Mouse (Mus musculus): Measurements from ENCODE around the gene Snd1. TPM values are rescaled to one million over a fixed set of nuclear protein-coding genes. Genes with fewer than 3 reads are reported as not detected.

Snd1 gene
- polyA plus RNA-seq, 1 experiment: 82.6 TPM

DNA sequence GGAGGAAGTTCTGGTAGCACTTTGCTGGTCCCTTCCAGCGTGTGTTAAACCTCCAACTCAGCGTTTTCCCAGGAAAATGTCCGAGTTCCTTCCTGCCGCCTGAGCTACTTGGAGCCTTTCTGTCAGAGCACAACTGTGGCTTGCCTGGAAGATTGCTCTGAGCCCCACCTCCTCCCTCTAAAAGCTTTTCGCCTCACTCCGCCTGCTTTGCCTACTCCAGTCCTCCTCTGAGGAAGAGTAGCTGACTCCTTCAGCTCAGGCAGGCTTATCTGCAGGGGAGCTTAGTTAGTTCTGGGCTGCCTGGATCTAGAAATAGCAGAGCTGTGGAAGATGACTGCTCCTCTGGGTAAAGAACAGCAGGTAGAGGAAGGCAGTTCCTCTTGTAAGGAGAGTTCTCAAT lies 80.1 kb downstream of the Snd1 start:
- TF ChIP-seq GATA1 (IDR thresholded peaks at IDR 0.05; ENCODE audit: low read length): no peak

DNA sequence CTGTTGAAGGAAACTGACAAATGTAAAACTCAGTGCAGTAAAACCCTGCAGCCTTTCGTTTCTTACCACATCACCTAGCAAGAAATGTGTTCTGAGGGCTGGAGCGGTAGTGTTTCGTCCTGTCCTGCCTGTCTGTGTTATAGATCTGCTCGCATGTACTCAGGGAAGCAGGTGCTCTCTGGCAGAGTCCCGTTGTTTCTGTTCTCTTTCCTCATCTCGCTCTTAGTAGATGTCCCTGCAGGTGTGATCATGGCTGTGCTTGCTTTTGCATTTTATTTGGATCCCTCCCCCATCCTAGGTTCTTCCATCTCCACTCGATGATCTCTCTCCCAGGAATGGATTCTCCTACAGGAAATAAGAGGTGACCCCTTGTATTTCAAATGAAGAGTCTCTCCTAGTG lies 80.5 kb downstream of the Snd1 start:
- no peak for TF ChIP-seq GATA1 (IDR thresholded peaks at IDR 0.05; ENCODE audit: low read length)

DNA sequence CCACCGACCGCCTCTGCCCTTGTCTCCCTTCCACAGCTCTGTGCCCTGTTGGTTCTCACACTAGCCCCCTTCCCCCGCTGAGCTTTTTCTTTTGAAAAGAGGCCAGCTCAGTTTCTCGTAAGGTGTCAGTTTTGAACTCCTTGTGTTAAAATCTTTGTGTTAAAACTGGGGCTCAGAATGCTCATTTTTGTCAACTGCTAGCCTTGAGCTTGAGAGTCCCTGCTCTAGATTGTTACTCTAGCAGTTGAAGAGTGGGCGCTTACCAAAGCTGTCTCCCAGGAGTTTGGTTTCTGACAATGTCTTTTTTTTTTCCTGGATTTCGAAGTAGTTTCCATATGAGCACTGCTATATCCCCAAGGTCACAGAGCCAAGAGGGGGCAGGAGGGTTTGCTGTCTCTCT lies 82.8 kb downstream of the Snd1 start:
- no peak for TF ChIP-seq GATA1 (IDR thresholded peaks at IDR 0.05; ENCODE audit: low read length)

DNA sequence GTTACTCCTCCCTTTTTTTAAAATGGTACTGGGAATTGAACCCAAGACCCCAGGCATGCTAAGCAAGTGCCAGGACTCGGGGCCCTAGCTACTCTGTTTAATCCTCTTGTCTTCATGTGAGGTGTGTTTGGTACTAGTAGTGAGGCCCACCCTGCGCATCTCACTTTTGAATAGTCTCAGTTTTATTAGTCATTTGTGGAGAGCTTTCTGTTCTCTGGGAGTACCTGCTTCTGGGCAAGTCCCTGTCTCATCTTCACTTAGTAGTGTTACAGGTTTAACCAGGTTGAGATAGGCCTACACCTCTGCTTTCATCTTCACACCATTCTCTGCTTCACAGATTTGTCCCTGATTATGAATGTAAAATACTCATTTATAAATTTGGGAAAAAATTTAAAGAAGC lies 84.5 kb downstream of the Snd1 start:
- no peak for TF ChIP-seq GATA1 (IDR thresholded peaks at IDR 0.05; ENCODE audit: low read length)

DNA sequence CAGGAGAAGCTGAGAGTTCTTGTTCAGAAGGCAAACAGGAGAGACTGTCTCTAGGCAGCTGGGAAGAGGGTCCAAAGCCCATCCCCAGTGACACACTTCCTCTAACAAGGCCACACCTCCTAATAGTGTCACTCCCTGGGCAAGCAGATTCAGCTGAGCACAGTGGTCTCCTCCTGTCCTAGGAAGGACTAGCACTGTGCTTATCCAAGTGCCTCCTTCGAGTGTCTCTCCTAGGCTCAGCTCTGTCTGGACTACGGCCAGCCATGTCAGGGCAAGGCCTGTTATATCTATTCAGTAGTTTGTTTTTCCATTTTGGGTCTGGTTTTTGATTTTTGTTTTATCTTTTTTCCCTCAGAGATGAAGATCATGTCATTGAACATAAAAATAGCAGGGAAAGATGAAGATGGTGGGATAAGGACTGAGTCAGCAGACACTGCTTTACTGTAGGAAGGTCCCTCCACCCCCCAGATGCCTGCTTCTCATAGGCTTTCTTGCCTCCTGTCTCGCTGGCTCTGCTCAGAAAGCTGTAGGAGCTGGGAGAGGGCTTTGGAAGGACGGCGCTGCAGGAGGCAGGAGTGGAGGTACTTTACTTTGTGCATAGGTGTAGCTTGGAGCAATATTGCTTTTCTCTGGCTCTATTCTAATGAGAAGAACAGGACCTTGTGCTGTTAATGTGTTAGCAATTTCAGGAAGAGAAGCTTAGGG lies 86.5 kb downstream of the Snd1 start:
- TF ChIP-seq GATA1 (IDR thresholded peaks at IDR 0.05; ENCODE audit: low read length): no peak

DNA sequence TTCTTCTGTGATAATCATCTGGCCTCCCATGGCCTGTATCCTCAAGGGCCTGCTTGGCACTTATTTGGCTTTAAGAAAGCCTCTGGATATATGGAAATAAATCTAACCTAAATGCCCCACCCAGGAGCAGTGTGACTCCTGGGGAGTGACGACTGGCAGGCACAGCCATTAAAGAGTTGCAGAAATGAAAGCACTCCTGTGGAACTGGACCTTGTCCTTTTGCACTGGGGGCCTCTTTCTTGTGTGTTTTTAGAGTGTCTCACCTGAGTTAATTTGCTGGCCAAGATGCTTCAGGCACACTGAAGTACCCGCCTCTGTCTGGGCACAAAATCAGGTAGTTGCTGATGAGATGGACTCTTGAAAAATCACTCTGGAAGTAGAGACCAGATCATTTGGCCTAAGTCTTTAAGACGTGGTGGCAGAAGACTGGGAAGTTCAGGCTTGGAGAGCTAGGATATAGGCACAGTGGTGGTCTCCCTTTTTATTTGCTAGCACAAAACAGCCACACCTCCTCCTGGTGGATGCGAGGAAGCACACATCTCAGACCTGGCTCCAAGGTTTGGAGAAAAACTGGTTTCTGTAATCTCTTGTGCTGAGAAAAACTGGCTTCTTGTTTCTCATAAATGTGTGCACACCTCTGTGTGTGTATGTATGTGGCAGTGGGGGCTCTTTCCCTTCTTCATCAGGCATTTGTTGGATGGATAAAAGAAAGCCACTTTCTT lies 87.5 kb downstream of the Snd1 start:
- no peak for TF ChIP-seq GATA1 (IDR thresholded peaks at IDR 0.05; ENCODE audit: low read length)

DNA sequence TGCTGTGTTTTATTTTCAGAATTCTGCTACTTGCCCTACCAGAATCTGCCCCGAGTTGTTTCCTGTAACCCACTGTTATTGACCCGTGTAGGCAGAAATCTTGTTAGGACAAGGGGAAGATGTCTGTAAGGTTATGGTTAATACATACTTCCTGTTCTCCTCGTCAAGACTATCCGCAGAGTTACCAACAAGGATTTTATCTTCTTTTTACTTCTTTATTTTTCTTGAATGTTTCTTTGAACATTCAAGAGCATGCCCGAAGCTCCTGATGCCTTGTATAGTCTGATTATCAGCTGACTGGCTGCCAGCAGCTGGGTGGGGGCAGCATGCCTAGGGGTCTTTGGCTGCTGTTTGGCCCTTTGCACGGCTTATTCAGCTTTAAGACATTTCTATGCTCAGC lies 93.0 kb downstream of the Snd1 start:
- no peak for TF ChIP-seq GATA1 (IDR thresholded peaks at IDR 0.05; ENCODE audit: low read length)

DNA sequence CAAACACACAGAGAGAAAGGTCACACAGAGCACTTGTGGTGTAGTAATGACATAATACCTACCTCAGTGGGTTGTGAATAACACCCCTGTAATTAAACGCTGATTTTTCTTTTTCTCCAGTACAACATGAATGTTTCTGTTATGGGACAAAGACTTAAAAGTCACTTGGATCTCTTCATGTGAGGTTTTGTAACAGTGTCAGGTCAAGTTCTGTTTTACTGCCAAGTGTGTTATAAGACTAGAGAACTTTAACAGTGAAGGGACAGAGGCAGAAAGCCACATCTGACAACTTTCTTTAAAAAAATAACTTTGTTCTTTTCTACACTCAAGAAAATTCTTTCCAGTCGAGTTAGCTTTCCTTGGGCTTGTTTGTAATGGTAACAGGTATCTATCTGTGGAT lies 97.0 kb downstream of the Snd1 start:
- TF ChIP-seq GATA1 (IDR thresholded peaks at IDR 0.05; ENCODE audit: low read length): no peak

DNA sequence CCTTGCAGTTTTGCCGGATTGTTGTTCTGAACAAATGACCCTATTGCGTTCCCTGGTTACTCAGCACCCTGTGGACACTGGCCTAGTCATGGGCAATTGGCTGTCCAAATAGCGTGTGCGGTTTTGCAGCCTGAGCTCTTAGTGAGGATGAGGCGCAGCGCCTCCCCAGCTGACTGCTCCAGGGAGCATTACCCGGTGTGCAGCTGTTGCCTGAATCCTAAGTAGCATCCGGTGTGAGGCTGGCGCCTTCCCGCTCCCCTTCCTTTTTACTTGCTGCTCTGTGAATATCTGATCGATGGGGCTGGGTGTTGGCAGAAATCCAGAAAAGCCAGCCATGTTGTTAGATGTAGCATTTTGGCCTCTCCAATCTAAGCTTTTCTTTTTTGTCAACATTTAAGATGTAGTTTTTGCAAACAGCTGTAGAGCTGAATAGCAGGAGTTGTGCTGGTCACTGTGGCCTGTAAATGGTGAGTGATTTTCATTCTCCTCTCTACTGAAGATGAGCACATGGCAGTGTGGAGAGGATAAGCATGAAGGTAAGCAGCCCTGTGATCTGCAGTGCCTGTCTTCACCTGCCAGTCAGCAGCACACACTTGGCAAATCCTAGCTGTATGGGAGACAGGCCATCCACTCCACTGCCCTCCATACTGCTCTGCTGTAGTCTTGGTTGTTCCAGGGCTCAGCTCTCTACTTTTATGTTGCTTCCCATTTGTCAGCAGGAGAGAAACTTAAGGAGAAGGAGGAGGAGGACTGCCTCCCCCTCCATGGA lies 98.2 kb downstream of the Snd1 start:
- TF ChIP-seq GATA1 (IDR thresholded peaks at IDR 0.05; ENCODE audit: low read length): no peak

DNA sequence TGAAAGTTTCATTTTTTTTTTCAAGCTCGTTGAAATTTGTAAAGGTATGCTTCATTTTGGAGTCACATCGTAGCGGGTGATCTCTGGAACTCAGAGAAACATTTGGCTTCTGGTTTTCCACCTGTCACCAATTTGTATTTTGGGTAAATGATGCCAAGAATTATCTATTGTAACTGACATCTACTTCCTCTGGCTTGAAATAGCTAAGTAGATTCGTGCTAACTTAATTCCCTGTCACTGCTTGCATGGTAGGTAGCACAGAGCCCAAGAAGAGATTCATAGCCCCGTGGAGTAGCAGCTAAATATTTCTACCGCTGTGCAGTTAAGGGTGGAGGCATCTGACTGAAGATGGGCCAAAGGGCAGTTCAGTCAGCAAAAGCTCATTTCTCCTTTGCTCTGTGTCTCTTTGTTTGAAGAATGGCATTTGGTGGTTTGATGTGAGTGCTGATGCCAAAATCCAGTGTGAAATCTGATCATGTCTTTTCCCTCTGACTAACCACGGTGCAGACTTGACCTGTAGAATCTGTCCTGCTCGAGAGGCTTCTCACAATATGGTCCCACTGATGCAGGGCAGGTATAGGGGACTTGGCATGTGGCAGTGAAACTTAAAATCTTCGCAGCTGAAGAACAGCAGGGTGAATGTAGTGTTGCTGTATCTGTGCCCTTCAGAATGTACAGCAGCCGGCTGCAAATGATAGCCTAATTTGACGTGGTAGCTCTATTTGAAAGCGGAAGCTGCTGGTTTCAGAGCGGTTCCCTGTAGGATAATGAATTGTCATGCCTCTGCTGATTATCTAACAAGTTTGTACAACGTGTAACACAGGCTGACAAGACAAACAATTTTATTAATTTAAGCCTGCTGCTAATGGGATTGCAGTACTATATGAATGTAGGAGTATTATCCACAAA lies 101.7 kb downstream of the Snd1 start:
- TF ChIP-seq GATA1 (IDR thresholded peaks at IDR 0.05; ENCODE audit: low read length): no peak

DNA sequence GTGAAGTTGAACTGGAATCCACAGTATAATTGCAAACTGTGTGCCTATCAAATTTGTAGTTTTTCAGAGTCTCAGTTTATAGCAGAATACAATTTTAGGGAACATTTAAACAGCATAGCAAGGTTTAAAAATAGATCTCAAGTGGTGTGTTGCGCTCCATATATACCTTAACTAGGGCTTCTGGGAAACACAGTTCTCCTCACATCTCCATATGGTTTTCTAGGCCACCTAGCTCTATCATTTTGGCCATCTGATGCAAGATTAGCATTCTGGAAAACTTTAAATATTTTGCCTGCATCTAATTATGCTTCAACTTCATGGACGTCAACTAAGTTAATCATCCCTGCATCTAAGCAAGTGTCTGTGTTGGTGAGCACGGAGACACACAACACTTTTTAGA lies 107.9 kb downstream of the Snd1 start:
- no peak for TF ChIP-seq GATA1 (IDR thresholded peaks at IDR 0.05; ENCODE audit: low read length)

DNA sequence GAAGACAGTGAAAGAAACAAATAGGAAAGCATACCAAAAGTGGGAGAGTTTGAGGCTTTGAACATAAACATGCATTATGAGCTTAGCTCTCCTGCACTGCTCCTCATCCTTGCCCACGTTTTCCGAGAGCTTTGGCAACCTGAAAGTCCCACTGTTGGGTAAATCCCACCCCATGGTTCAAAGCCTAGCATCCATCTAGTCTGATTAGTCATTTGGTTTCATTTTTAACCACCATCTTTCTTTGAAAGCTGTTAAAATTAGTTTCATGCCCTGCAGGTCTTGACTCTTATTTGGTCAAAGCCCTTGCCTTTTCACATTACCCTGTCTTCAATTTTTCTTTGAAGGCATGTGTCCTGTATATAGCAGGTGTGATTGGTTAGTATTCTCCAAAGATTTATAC lies 108.5 kb downstream of the Snd1 start:
- TF ChIP-seq GATA1 (IDR thresholded peaks at IDR 0.05; ENCODE audit: low read length): no peak

DNA sequence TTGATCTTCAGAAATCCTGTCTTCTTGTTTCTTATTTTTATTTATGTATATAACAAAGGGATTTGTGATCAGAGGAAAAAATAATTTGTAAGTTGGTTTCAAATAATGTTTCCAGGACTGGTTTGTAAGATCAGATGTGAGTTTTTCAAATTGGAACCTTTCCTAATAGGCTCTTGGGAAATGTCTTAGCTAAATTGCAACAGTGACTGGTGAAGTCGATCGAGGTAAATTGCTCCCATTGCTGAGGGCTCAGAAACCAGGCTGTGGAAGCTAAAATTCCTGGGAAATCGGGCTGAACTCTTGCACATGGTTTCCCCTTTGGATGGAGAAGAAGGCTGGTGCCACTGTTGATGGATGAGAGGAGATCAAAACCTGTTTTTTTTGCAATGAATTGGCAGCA lies 111.9 kb downstream of the Snd1 start:
- TF ChIP-seq GATA1 (IDR thresholded peaks at IDR 0.05; ENCODE audit: low read length): no peak

DNA sequence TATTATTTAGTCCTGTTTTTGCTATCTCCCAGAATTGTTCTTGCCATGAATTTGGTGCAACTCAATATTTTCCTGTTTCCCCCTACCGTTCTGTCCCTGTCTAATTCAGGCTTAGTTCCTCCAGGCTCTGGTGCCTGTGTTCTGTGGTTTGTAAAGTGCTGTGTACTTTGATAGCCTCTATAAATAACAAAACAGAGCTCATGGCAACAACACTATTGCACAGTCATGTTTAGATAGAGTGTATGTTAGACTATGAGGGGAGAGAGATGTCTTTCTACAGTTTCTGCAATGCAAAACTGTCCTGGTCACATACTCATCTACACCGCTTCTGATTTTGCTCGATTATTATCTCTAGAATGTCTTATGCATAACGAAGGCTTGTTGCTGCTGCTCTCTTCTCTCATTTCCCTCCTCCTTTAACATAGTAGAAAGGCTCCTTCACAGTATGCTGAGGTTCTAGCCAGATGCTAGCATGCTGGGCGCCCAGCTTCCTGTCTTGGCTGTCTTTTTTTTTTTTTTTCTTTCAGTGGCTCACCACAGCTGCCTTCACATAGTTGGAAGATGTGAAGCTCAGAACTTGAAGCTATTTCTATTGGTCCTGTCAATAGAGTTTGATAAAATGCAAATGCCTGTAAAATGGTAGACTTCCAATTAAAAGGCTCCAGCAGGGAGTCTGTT lies 113.7 kb downstream of the Snd1 start:
- TF ChIP-seq GATA1 (IDR thresholded peaks at IDR 0.05; ENCODE audit: low read length): no peak

DNA sequence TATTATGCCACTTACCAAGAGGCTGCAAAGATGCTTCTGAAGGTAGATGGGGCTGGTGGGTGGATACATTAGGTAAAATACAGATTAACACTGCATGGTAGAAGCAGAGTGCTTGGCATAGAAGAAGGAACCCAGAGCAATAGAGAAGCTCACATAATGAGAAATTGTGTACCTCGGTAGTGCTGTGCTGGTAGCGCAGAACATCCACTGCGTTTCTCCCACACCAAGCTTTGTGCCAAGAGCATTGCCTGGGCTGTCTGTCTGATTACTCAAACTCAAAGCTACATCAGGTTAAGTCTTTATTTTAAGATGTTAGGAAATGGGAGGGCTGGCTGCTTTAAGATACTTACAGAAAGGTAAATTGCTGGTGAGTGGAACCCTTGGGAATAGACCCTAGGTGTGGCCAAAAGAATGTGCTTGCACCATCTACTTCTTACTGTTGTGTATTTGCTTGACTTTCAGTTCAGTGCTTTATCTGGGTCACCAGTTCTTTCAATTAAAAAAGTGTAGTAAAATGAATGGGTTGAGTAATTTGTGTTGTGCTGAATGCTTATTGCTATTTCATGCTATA lies 117.5 kb downstream of the Snd1 start:
- no peak for TF ChIP-seq GATA1 (IDR thresholded peaks at IDR 0.05; ENCODE audit: low read length)
